Mouse (Mus musculus) cerebral cortex, adult 2 months (tissue): ENCODE measurements around the gene Nudt5.

Experiments used
- WGBS: fragments of 180-500 bp; shearing (Covaris S2); methylation state at CpG from one replicate; pipeline ENCODE4 v1.1.7; 2018; 5-methylcytosine and 5-hydroxymethylcytosine counted together

Nudt5 gene

GRCm38 (mm10) chr2:5867681-5868080 is 22.9 kb downstream of the Nudt5 start:
- 23% methylated on average over 2 of the region's 2 CpGs for WGBS

GRCm38 (mm10) chr2:5869746-5870145 is 24.9 kb downstream of the Nudt5 start:
- WGBS = 91% methylated on average over 5 of the region's 5 CpGs

- WGBS = 87% methylated on average over 3 of the region's 3 CpGs
These were observed 32.6 kb downstream of the Nudt5 start for GRCm38 (mm10) chr2:5877446-5877845.

GRCm38 (mm10) chr2:5888865-5889264 is 44.0 kb downstream of the Nudt5 start:
- WGBS = 62% methylated on average over 5 of the region's 5 CpGs

GRCm38 (mm10) chr2:5889412-5889811 is 44.6 kb downstream of the Nudt5 start:
- 36% methylated on average over 2 of the region's 2 CpGs for WGBS

GRCm38 (mm10) chr2:5894296-5894695 is 49.5 kb downstream of the Nudt5 start:
- 32% methylated on average over 11 of the region's 11 CpGs for WGBS

- WGBS = 1% methylated on average over 62 of the region's 62 CpGs
These were observed 50.2 kb downstream of the Nudt5 start, which contains the start of gene Sec61a2 for GRCm38 (mm10) chr2:5894843-5895570. TSS of gene Sec61a2 (minus strand) at chr2:5895432.

- WGBS = 63% methylated on average over 5 of the region's 5 CpGs
These were observed 55.3 kb downstream of the Nudt5 start for GRCm38 (mm10) chr2:5900145-5900544.

- WGBS = 31% methylated on average over 5 of the region's 5 CpGs
These were observed 61.3 kb downstream of the Nudt5 start for GRCm38 (mm10) chr2:5906092-5906491.

- 59% methylated on average over 3 of the region's 3 CpGs for WGBS
These were observed 61.8 kb downstream of the Nudt5 start for GRCm38 (mm10) chr2:5906625-5907024.

- 45% methylated on average over 16 of the region's 16 CpGs for WGBS
These were observed 66.6 kb downstream of the Nudt5 start for GRCm38 (mm10) chr2:5911282-5911965.
